Mouse (Mus musculus): ENCODE results near the gene Dnmt3b.
A peak's percentile ranks its signal among the peaks of the same experiment; 100 is the strongest.
"Not testable (repeated sequence)": the region's sequence is repeated elsewhere in the genome, so short reads cannot be mapped to it uniquely, and the experiment has no call there.

Dnmt3b gene

DNA sequence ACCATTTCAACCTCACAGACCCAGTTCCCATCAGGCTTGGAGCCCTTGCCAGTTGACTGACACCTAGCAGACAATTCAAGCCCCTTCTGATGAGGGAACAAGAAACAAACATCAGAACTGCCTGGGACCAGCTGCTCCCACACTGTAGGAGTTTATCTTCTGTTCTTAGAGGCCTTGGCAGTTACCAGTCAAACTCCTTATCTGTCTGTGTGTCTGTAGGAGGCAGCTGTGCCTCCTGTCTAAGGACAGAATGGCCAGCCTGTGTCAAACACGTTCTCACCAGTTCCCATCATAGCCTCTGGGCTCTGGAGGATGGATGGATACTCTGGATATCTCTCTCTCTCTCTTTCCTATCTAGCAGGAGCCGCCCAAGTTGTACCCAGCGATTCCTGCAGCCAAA lies 68.6 kb downstream of the Dnmt3b start:
- DNase-seq: not testable (repeated sequence)

DNA sequence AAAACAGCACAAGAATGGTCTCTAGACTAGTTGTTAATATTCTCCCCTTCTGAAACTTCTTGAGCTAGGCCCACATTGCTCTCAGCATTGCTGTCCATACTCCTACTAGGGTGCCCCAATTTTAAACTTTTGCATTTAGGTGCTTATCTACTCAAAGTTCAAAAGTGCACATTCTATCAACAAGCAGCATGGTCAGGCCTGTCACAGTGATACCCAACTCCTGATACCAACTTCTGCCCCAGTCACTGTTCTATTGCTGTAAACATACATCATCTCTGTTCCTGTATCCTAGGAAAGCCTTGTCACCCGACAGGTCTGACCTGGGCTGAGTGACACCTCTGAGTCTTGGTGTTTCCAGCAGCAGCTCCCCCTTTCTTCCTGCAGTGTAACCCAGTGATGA lies 73.8 kb downstream of the Dnmt3b start:
- DNase-seq: no peak

DNA sequence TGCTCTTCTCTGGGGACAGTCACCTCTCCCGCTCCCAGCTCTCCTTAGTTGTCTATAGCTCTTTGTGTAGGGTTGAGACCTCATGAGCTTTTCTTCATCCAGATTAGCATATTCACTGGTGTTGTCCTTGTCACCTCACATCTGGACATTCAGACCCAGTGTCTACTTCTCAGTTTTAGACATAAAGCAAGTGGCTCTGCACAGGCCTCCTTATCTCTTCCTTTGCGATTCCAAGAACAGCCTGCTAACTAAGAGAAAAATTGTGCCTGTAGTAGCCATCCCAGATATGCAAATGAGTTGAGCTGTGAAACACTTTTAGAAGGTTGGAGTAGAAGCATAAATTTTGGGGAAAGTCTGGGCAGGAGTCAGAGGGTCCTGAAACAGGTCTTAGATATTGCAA lies 75.2 kb downstream of the Dnmt3b start:
- DNase-seq: no peak

DNA sequence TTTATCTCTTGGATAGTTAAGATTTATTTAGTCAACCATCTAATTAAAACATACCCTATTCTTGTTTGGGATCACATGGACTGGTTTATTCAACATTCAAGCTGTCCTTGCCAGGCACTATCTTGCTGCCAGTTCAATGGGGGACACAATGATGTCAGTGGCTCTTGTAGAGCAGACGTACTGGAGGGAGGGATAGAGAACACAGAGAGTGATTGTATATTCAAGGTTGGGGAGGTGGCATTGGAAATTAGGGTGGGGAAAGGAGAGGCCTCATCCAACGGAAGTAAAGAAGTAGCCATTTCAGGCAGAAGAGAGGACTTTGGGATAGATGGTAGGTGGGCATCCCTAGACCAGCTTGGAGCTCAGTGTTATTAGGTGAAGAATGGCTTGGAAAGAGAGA lies 75.6 kb downstream of the Dnmt3b start:
- no peak for DNase-seq

DNA sequence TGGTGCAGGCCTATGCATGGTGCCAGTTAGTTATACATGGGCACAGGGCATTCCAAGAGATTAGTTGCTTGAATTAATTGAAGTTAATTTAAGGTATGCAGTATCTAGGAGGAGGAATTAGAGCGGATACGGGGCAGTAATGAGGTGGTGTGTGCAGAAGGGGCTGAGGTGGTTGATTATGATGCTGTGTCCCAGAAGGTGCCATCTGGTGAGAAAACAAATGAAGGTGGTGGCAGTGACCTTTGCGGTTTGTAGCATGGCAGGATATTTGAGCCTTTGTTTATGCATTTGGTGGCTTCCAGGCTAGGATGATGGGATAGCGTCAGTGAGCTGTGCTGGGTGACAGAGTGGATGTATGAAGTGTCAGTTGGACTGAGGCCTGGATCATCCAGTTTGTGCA lies 76.0 kb downstream of the Dnmt3b start:
- no peak for DNase-seq

DNA sequence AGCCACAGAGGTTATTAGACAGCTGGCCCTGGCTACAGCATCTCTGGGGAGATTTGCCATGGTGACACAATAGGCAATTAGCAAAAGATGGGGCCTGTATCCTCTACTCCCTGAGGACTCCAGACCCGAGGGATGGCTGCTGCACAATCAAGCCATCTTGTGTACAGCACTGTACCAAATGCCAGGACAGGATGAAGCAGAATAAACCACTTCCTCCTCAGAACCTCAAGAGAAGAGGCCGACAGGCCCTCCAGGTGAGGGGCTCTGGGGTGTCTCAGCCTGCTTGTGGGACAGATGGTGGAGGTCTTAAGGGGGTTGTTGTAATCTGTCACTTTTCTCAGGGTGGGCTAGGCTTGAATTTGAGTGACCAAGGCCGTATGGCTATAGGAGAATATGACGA lies 84.8 kb downstream of the Dnmt3b start:
- DNase-seq: peak; percentile 8 to 13
